Mouse (Mus musculus): ENCODE measurements around the gene Ier5l.

Gene Ier5l

DNA sequence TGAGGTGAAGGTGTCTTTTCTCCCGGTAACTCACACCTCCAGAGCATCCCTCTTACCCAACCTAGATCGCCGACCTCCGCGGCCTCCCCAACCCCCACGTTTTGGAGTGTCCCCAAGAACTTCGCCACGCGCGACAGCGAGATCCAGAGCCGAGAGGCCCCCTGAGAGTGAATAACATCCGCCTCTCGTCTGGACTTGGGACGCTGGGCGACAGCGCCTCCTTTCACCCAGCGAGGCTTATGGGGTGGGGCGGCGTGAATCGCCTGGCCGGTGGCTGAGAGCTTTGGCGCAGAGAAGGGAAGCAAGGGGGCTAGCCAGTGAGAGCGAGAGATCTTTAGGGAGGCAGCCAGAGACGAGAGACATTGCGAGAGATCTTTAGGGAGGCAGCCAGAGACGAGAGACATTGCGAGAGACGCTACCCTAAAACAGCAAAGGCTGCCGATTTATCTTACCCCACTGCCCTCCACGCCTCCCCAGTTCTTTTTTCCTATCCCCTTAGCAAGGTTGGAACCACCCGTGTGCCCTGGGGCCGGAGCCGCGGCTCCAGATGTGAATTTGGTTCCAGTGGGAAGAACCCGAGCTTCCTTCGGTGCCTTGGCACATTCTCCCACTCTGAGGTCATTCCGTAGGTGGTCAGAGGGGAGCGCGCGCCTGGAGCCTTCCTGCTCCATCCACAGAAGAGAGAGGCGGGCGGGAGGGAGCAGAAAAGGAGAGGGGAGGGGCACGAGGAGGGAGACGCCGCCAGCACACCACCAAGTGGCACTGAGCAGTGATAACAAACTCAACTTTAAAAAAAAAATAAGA lies 3.7 kb downstream of the Ier5l start:
- DNase-seq (ENCODE audit: extremely low read depth, low read depth), result peak; percentile 46

DNA sequence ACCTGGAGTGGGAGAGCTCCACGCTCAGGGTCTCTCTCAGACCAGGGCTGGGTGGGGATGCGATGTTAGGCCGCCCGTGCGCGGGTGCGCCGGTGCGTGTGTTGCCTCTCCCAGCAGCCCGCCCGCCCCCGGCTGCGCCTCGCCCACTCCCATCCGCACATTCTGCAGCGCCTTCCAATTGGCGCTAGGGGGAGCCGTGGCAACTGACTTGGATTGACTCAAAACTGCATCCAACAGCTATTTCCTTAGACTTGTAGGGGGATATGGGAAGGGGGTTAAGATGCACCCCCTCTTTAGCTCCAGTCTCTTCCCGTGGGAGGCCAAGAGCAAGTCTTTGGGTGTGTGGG lies 4.2 kb downstream of the Ier5l start:
- DNase-seq (ENCODE audit: extremely low read depth, low read depth), result peak; percentile 62

DNA sequence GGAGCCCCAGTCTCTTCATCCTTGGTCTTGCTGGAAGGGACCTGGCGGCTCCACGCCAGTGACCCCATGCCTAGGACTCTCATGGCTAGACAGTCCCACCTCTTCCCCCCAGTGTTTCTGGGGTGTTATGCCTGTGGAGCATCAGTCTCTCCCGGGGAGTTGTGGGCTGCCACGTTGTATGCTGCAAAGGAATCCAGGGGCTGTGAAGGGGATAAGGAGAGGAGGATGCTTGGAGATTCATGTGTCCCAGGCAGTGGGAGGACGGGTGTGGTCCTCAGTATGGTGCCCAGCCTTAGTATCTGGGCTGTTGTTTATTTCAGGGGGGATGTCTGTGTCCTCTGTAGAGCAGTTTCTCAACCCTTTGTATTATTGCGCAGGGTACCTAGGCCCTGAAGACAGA lies 5.0 kb downstream of the Ier5l start:
- no peak for DNase-seq (ENCODE audit: extremely low read depth, low read depth)

DNA sequence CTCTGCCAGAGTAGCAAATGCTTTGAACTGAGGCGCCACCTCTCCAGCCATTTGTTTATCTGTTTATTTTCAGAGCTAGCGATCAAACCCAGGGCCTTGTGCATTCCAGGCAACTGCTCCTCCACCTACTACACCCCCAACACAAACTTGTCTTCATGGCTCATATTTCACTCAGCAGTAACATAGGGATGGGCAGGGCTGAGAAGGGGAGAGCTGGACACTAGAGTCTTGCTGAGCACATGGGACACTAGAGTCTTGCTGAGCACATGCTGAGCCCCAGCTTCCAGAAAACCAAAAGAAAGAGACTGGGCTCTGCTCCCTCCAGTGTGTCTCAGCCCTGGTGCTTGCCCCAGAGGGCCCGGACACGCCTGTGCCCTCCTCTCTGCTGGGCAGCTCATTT lies 7.2 kb downstream of the Ier5l start:
- no peak for DNase-seq (ENCODE audit: extremely low read depth, low read depth)

DNA sequence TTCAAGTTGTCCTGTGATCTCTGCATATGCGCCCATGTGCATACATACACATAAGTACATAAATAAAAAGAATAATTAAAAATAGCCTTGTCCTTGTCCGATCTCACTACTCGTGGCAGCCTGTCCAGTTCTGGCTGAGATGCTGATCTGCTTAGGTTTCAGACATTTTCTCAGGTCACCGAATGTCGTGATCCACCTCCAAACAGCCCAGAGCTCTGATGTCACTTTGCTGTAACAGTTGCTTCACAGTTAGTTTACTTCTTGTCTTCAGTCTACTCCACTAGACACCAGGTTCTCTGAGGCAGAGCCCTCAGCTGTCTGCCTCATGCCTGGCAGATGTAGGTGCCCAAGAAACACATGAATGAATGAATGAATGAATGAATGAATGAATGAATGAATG lies 9.6 kb downstream of the Ier5l start:
- DNase-seq (ENCODE audit: extremely low read depth, low read depth), result no peak

DNA sequence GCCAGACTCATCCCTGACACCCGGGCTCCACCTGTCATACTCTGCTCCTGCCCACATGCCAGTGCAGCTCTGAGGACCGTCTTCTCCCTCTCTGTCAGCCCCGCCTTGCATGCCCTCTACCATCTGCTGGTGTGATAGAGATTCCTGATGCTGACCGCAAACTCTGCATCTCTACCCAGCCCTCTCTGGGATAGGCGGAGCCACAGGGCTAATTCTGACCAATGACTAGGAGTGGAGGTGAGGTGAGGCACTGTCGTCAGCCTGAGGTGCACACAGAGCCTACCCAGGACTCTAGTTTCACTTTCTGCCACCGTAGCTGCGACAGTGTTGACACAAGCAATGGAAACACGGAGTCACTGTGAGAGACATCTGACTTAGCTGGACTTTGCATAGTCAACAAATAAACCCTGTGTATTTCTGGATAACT lies 10.1 kb downstream of the Ier5l start:
- DNase-seq (ENCODE audit: extremely low read depth, low read depth), result peak; percentile 93

DNA sequence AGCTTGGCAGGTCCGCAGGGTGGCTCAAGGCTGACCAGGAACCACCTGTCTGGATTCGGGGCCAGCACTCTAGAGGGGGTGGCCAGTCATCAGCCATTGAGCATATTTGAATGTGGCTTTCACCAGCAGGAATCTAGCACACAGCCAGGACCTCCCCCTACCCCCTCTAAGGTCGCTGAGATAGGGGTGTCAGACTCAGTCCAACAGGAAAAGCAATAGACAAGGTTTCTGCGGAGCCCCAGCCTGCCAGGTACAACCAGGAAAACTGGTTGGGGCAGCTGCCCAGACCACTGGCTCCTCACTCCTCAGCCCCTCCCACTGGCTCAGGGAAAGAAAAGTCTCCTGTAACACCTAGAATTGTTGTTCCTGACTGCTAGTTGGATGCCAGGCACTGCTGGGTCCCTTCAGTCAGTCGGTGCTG lies 10.7 kb downstream of the Ier5l start:
- no peak for DNase-seq (ENCODE audit: extremely low read depth, low read depth)

DNA sequence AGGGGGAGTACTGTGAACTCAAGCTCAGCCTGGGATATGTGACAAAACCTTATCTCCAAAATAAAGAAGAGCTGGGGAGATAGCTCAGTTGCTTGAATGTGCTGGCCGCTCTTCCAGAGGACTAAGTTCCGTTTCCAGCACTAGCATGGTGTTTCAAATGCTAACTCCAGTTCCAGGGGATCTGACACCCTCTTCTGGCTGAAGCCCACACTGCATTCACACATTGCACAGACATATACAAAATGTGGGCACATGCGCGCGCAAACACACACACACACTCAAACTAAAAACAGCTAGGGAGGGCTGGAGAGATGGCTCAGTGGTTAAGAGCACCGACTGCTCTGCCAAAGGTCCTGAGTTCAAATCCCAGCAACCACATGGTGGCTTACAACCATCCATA lies 14.8 kb downstream of the Ier5l start:
- no peak for DNase-seq (ENCODE audit: extremely low read depth, low read depth)

DNA sequence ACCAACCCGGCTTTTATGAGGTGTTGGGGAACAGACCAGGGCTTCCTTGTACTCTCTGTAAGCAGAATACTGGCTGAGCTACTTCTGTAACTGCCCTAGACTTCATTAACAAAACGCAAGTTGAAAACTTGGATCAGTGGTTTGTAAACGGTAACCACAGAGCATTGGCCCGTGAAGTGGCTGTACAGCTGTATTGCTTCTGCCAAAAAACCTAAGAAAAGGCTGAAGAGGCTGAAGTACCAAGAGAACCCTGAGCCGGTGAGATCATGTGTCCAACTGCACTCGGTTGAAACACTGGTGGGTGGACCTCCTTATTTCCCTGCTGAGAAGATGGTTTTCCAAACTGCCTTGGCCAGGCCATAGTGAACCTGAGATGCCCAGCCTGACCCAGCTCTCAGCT lies 15.7 kb downstream of the Ier5l start:
- no peak for DNase-seq (ENCODE audit: extremely low read depth, low read depth)

DNA sequence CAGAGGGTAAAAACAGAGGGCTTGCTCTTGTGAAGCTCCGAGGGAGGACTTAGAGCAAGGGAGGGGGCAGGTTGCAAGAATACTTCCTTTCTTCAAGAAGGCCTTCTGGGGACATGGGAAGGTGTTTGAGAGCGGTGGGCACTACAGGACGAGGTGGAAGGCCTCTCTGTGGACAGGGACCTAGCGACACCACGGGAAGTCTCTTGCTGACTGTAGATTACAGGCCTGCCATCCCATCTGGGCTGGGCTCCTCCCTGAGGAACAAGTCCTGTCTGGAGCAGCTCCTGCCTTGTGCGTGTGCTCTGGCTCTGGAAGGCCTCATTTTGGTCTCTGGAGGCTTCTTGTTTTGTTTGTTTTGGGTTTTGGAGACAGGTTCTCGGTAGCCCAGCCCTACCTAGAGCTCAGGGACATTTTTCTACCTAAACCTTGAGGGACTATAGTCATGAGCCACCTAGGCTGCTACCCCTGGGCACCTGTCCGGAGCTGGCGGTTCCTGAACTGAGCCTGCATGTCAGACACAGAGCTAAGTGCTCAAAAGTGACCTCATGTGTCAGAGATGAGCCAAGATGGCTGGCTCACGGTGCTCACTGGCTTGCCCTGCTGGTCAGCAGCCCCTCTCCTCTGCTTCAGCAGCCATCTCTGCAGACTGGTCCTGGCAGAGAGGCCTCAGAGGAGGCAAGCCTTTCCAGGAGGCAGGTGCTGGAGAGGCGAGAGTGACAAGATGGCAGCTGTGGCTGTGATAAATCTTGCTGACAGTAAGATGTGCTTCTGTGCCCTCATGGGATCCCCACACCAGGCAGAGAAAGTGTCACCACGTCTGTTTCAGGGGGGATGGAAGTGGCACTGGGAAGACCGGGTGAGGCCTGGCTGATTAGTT lies 17.7 kb downstream of the Ier5l start:
- DNase-seq (ENCODE audit: extremely low read depth, low read depth), result no peak

DNA sequence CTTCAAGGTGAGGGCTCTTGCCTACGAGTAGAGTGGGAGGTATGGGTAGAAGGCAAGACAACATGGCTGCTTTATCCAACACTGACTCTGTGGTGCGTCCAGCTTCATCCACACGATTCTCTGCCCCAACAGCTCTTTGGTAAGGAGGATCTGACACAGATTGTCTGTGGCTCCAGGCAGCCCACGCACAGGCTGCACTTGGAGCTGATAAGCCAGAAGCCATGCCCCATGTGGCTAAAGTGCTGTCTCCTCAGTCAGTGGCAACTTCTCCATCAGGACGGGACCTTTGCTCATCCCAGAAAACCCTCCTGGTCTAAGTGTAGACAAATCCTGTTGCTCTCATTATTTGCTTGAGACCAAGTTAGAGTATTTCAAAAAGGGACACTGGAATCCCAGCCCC lies 19.4 kb downstream of the Ier5l start:
- no peak for DNase-seq (ENCODE audit: extremely low read depth, low read depth)

DNA sequence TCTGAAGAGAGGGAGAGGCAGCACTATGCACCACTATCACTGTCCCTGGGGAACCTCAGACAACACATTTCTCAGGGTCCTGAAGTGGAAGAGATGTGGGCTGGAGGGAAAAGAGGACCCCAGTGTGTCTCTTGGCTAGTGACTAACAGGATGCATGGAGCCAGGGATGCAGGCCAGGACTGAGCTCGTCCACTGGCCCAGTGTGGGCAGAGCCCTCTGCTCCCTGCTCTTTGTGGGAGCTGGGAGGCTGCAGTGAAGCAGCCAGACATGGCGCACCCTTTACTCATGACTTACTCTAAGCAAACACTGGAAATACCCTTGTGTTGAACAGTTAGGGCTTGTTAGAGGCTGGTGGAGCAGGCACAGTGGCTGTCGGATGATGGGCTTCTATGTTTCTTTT lies 20.4 kb downstream of the Ier5l start:
- DNase-seq (ENCODE audit: extremely low read depth, low read depth), result no peak

DNA sequence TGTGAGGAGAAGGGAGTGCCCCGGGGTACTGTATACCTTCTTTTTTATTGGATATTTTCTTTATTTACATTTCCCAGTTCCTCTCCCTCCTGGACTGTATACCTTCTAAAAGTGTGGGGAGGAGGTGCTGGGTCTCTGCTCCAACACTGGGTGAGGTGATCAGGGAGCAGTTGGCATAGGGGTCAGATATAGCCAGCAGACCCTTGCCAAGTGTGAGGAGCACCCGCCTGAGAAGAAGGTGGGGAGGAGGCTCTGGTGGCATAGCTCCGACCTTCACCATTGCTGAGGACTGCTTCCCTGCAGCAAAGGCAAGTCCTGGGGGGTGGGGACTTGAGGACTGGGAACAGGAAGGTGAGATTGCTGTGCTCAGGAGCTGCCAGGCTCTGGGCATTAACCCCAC lies 22.5 kb downstream of the Ier5l start:
- no peak for DNase-seq (ENCODE audit: extremely low read depth, low read depth)

DNA sequence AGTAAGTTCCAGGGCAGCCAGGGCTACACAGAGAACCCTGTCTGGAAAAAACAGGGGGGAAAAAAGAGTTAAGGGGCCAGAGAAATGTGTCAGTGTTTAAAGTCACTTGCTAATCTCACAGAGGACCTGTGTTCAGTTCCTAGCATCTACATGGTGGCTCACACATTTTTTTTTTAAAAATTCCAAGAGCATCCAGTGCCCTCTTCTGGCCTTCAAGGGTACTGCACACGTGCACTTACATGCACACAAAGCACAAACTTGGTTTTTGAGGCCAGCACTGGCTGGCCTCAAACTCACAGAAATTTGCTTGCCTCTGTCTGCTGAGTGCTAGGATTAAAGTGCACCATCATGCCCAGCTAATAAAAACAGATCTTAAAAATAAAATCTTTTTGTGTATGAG lies 23.5 kb downstream of the Ier5l start:
- DNase-seq (ENCODE audit: extremely low read depth, low read depth), result no peak

DNA sequence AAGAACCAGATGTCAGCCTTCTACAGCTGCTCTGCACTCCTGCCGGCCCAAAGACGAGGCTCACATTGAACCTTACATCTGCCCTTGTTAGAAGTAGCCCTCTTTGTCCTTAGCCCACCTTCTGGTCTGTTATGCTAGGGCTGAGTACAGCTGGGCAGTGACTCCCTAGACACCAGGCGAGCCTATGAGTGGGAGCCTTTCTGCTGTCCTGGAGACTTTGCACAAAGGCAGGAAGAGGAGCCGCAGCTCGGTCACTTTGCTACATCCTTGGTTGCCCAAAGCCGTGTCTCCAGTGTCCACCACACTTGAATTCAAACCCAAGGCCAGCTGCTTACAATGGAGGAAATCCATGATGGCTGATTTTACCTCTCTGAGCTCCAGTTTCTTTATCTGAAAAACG lies 25.6 kb downstream of the Ier5l start:
- DNase-seq (ENCODE audit: extremely low read depth, low read depth), result no peak

DNA sequence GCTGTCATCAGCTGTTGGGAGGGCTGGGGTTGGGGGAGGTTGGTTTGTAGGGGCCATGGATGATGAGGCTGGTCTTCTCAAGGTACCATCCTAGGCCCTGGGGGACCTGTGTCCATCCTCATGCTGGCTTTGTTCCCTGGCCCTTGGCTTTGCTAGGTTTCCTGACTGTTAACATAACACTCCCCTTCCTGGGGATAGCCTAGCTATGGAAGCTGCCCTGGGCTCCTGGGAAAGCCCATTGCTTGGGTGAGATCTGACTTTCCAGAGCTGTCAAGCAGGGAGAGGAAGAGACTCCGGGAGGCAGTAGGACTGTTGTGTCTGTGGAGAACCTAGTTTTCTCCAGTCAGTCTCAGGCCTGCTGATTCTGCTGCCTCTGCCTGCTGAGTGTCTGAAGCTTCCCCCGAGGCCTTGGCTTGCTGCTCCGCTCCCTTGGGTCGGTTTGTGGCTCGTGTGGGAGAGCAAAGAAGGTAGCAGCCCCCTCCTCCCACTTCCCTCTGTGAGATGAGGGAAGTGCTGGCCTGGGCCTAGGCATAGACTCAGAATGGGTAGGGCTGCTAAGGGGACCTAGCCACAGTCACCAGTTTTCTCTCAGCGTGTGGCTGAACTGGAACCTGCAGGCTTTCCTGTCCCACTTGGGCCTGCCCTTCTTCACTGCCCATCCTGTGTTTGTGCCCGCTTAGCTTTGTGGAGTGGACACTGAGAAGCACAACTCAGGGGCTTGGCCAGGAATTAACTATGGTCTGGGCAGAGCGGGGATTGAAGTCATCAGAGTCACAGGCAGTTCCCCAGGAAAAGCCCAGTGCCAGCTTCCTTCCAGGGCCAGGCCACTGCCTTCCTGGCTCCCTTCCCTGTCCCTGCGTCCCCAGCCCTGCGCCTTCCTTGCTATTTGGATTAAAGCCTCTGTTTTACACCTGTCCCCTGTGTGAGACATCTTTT lies 26.9 kb downstream of the Ier5l start:
- DNase-seq (ENCODE audit: extremely low read depth, low read depth), result no peak

DNA sequence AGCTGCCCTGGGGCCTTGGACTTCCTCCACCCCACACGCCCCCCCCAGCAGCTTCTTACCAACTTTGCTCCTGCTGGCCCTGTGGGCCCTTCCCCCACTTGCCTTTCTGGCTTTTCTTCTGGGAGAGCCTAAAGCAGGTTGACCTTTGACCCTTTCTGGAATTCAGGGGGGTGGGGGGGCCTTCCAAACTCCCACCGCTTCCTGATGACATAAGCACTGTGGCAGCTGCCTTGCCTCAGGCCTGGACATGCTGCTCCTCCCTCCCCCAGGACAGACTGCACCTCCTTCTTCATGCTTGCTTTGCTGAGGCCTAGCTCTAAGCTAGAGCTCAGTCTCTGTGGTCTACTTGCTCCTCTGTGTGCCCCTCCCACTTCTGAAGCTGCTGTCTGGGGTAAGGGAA lies 28.7 kb downstream of the Ier5l start:
- no peak for DNase-seq (ENCODE audit: extremely low read depth, low read depth)

DNA sequence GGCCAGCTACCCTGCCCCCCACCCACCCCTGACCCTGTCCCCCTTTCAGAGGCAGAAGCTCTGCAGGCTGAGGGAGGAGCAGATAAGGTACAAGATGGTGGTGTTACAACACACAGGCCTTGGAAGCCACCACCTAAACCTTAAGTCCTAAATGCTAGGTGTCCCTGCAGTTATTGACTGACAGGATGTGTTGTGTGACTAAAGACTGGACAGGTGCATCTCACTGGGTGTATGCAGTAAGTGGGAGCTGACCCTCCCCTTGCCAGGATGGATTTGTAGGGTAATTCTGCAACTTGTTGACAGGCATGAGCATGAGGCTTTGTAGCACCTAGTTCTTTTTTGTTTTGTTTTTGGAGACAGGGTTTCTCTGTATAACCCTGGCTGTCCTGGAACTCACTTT lies 29.6 kb downstream of the Ier5l start:
- no peak for DNase-seq (ENCODE audit: extremely low read depth, low read depth)

DNA sequence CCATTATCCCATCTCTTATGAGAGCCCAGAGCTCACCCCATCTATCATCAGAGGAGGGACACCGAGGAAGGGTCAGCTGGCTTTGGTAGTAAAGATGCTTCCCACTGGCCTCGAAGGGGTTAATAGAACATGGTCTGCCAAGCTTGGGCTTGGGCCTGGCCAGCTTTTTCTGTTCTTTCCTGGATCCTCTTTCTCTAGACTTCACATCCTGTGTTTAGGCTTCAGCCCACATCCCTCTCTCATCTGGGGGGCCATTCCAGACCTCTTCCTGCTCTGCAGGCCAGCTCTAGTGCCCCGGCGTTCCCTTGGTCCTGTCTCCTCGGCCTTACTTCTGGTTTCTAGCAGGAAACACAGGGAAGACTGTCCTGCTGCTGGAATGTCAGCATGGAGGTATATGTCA lies 30.0 kb downstream of the Ier5l start:
- no peak for DNase-seq (ENCODE audit: extremely low read depth, low read depth)

DNA sequence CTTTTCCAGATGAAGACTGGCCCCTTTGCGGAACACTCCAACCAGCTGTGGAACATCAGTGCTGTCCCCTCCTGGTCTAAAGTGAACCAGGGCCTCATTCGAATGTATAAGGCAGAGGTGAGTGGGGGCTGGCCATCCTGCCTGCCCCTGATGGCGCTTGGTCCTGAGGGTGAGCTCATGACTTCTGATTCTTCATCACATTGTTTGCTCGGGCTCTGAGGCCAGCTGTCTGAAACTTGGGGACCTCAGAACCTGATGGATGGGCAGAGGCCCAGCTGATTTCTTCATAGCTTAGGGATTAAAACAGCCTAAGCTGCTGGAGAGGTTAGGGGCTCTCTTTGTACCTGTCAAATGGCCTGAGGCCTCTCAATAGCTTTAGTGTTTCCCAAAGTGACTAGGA lies 30.7 kb downstream of the Ier5l start:
- DNase-seq (ENCODE audit: extremely low read depth, low read depth), result no peak

DNA sequence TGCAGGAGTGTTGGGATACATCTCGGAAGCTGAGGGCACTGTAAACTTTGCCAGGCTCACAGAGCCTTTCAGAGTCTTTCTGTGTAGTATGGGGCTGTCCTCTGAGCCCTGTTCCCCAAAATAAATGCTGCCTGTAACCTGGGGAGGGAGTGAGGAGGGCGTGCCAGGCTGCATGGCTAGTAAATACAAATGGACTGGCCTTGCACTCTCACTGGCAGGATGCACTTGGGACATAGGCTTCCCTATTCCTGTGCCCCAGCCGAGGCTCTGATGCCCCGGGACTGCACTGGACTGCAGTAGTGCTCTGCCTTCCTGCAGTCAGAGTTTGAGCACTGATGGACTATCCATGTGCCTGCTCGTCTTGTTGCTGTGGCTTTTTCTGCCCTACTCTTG lies 31.5 kb downstream of the Ier5l start:
- no peak for DNase-seq (ENCODE audit: extremely low read depth, low read depth)

Measured in MEL-GATA-1-ER (cell line).